Mouse (Mus musculus) olfactory bulb, adult 2 months (tissue): ENCODE measurements around the gene Hspb6. TPM values are rescaled to one million over a fixed set of nuclear protein-coding genes. Genes with fewer than 3 reads are reported as not detected.

Experiments used
- H3K27ac ChIP-seq: fragments of 200-500 bp; 2 replicates; pipeline ENCODE4 v1.5.1; 2012; ENCODE audit warnings: low read depth, low read length; ENCODE audit not compliant: insufficient read depth
- H3K4me1 ChIP-seq: fragments of 200-500 bp; 2 replicates; pipeline ENCODE4 v1.6.1; 2012; ENCODE audit warnings: low read length; ENCODE audit not compliant: control insufficient read depth, insufficient read depth
- H3K4me3 ChIP-seq: fragments of 200-500 bp; 2 replicates; pipeline ENCODE4 v1.5.1; 2012; ENCODE audit warnings: mild to moderate bottlenecking, low read depth, low read length, moderate library complexity; ENCODE audit not compliant: insufficient read depth
- CTCF ChIP-seq: fragments of 200-500 bp; IDR thresholded peaks from 2 replicates; pipeline ENCODE4 v1.5.1; 2012; ENCODE audit warnings: low read depth, mild to moderate bottlenecking, low read length, moderate library complexity; ENCODE audit not compliant: insufficient read depth
- POLR2A ChIP-seq: fragments of 200-500 bp; IDR thresholded peaks from 2 replicates; pipeline ENCODE4 v1.6.1; 2012; ENCODE audit warnings: mild to moderate bottlenecking, low read depth, low read length, moderate library complexity; ENCODE audit not compliant: insufficient read depth
- WGBS: fragments of 180-500 bp; shearing (Covaris S2); methylation state at CpG from one replicate; pipeline ENCODE4 v1.1.7; 2018; 5-methylcytosine and 5-hydroxymethylcytosine counted together
- polyA plus RNA-seq: library from polyadenylated mRNA; stranded (reverse); fragments of >200 nt; gene quantifications from 2 replicates; pipeline ENCODE4 v1.2.4, GENCODE M21; 2012; ENCODE audit warnings: low replicate concordance; ENCODE audit not compliant: missing spikeins, insufficient read depth, insufficient read length

Gene Hspb6
- polyA plus RNA-seq, 1 experiment = not detected

- Histone ChIP-seq H3K4me3 (no peak within 1 kb of the TSS), H3K27ac (no peak within 1 kb of the TSS), H3K4me1 (peaks cover 5% of the 10 kb centered on the region)
- no peak for TF ChIP-seq POLR2A
- 95% methylated on average over 12 of the region's 12 CpGs for WGBS
These were observed 46.8 kb downstream of the Hspb6 start, which contains the start of gene Zbtb32 for GRCm38 (mm10) chr7:30598786-30599185. TSS of gene Zbtb32 (minus strand) at chr7:30598909.

- no peak overlapping the region for H3K27ac ChIP-seq
- 3% methylated on average over 16 of the region's 16 CpGs for WGBS
- no peak for TF ChIP-seq CTCF
- no peak for TF ChIP-seq POLR2A
- H3K4me1 ChIP-seq = peaks cover 5% of the 10 kb centered on the region
- no peak overlapping the region for H3K4me3 ChIP-seq
These were observed 48.0 kb downstream of the Hspb6 start for GRCm38 (mm10) chr7:30599933-30600353.

- no peak overlapping the region for H3K27ac ChIP-seq
- TF ChIP-seq POLR2A (no peak), CTCF (no peak)
- 67% methylated on average over 7 of the region's 7 CpGs for WGBS
- no peak overlapping the region for H3K4me3 ChIP-seq
- peaks cover 5% of the 10 kb centered on the region for H3K4me1 ChIP-seq
These were observed 48.7 kb downstream of the Hspb6 start for GRCm38 (mm10) chr7:30600651-30601050.

GRCm38 (mm10) chr7:30602583-30602982 lies 50.6 kb downstream of the Hspb6 start:
- TF ChIP-seq POLR2A (no peak), CTCF (no peak)
- Histone ChIP-seq H3K27ac (no peak overlapping the region), H3K4me1 (peaks cover 5% of the 10 kb centered on the region), H3K4me3 (no peak overlapping the region)
- 49% methylated on average over 3 of the region's 3 CpGs for WGBS

GRCm38 (mm10) chr7:30604424-30604823 lies 52.4 kb downstream of the Hspb6 start:
- no peak for TF ChIP-seq CTCF
- no peak for TF ChIP-seq POLR2A

GRCm38 (mm10) chr7:30604944-30605343 lies 53.0 kb downstream of the Hspb6 start:
- WGBS = 88% methylated on average over 8 of the region's 8 CpGs
- no peak overlapping the region for H3K4me3 ChIP-seq
- H3K4me1 ChIP-seq = peaks cover 2% of the 10 kb centered on the region
- TF ChIP-seq POLR2A (no peak), CTCF (no peak)
- H3K27ac ChIP-seq = no peak overlapping the region

More at GRCm38 (mm10) chr7:30604424-30604823, 52.4 kb downstream of the Hspb6 start:
- Histone ChIP-seq H3K4me1 (peaks cover 5% of the 10 kb centered on the region), H3K4me3 (no peak overlapping the region), H3K27ac (no peak overlapping the region)
- 58% methylated on average over 8 of the region's 8 CpGs for WGBS

Other genes starting within 250 kb of the Hspb6 start
- gene Alkbh6, start 243.5 kb upstream of the Hspb6 start, polyA plus RNA-seq = not detected in 2 replicates
- not detected in 2 replicates for gene Syne4, start 237.4 kb upstream of the Hspb6 start, polyA plus RNA-seq
- gene E130208F15Rik, start 230.4 kb upstream of the Hspb6 start, polyA plus RNA-seq = not detected in 2 replicates
- gene Sdhaf1, start 228.3 kb upstream of the Hspb6 start, polyA plus RNA-seq = not detected in 2 replicates
- not detected in 2 replicates for gene Lrfn3, start 189.4 kb upstream of the Hspb6 start, polyA plus RNA-seq
- gene Tyrobp, start 138.4 kb upstream of the Hspb6 start, polyA plus RNA-seq = not detected in 2 replicates
- not detected in 2 replicates for gene Hcst, start 132.3 kb upstream of the Hspb6 start, polyA plus RNA-seq
- gene Nfkbid, start 130.4 kb upstream of the Hspb6 start, polyA plus RNA-seq = not detected in 2 replicates
- gene Aplp1, start 106.6 kb upstream of the Hspb6 start, polyA plus RNA-seq = 174 TPM in 1 of 2 replicates, not detected in the other
- gene Kirrel2, start 94.5 kb upstream of the Hspb6 start, polyA plus RNA-seq = not detected in 2 replicates
- gene Nphs1, start 93.9 kb upstream of the Hspb6 start, polyA plus RNA-seq = not detected in 2 replicates
- not detected in 2 replicates for gene Prodh2, start 58.6 kb upstream of the Hspb6 start, polyA plus RNA-seq
- not detected in 2 replicates for gene Arhgap33, start 17.1 kb upstream of the Hspb6 start, polyA plus RNA-seq
- gene Proser3, start 121 bp downstream of the Hspb6 start, polyA plus RNA-seq = not detected in 2 replicates
- not detected in 2 replicates for gene Lin37, start 7.7 kb downstream of the Hspb6 start, polyA plus RNA-seq
- not detected in 2 replicates for gene U2af1l4, start 11.1 kb downstream of the Hspb6 start, polyA plus RNA-seq
- not detected in 2 replicates for gene Gm49396, start 11.2 kb downstream of the Hspb6 start, polyA plus RNA-seq
- not detected in 2 replicates for gene Psenen, start 11.4 kb downstream of the Hspb6 start, polyA plus RNA-seq
- not detected in 2 replicates for gene Igflr1, start 13.2 kb downstream of the Hspb6 start, polyA plus RNA-seq
- gene Kmt2b, start 36.5 kb downstream of the Hspb6 start, polyA plus RNA-seq = 696 TPM in 1 of 2 replicates, not detected in the other
- gene Zbtb32, start 46.7 kb downstream of the Hspb6 start, polyA plus RNA-seq = not detected in 2 replicates
- not detected in 2 replicates for gene Upk1a, start 60.7 kb downstream of the Hspb6 start, polyA plus RNA-seq
- 1,523 TPM in 1 of 2 replicates, not detected in the other for gene Cox6b1, start 74.0 kb downstream of the Hspb6 start, polyA plus RNA-seq
- not detected in 2 replicates for gene Etv2, start 83.7 kb downstream of the Hspb6 start, polyA plus RNA-seq
- not detected in 2 replicates for gene Rbm42, start 98.1 kb downstream of the Hspb6 start, polyA plus RNA-seq
- not detected in 2 replicates for gene Haus5, start 112.8 kb downstream of the Hspb6 start, polyA plus RNA-seq
- gene Pmis2, start 119.4 kb downstream of the Hspb6 start, polyA plus RNA-seq = not detected in 2 replicates
- gene 2200002J24Rik, start 146.7 kb downstream of the Hspb6 start, polyA plus RNA-seq = not detected in 2 replicates
- gene Atp4a, start 160.0 kb downstream of the Hspb6 start, polyA plus RNA-seq = not detected in 2 replicates
- gene Tmem147, start 177.4 kb downstream of the Hspb6 start, polyA plus RNA-seq = not detected in 2 replicates
- gene Gapdhs, start 191.5 kb downstream of the Hspb6 start, polyA plus RNA-seq = not detected in 2 replicates
- gene Sbsn, start 199.3 kb downstream of the Hspb6 start, polyA plus RNA-seq = not detected in 2 replicates
- gene Dmkn, start 211.6 kb downstream of the Hspb6 start, polyA plus RNA-seq = not detected in 2 replicates
- gene Krtdap, start 235.7 kb downstream of the Hspb6 start, polyA plus RNA-seq = not detected in 2 replicates